Mouse (Mus musculus) lung, embryonic 14.5 days (tissue): ENCODE results near the gene Tanc1. TPM values are rescaled to one million over a fixed set of nuclear protein-coding genes. Genes with fewer than 3 reads are reported as not detected.

Experiments
- ATAC-seq: fragments of 200-750 bp; cut with Nextera tagmentation; 2 replicates; pipeline ENCODE4 v1.8.0; 2017; ENCODE audit warnings: mild to moderate bottlenecking, moderate TSS enrichment, moderate library complexity; ENCODE audit not compliant: insufficient read depth
- DNase-seq: peaks from one replicate; pipeline ENCODE4 v3.0.0-alpha.2; 2015
- H3K27ac ChIP-seq: fragments of 300-500 bp; sonication (generic); 2 replicates; pipeline ENCODE4 v1.5.1; 2014; ENCODE audit warnings: low read depth, mild to moderate bottlenecking, moderate library complexity
- H3K27me3 ChIP-seq: fragments of 300-500 bp; sonication (generic); 2 replicates; pipeline ENCODE4 v1.6.1; 2014; ENCODE audit warnings: low read length, control low read depth; ENCODE audit not compliant: insufficient read depth
- H3K36me3 ChIP-seq: fragments of 300-500 bp; sonication (generic); 2 replicates; pipeline ENCODE4 v1.6.1; 2014; ENCODE audit warnings: control low read depth; ENCODE audit not compliant: insufficient read depth
- H3K4me1 ChIP-seq: fragments of 300-500 bp; sonication (generic); 2 replicates; pipeline ENCODE4 v1.6.1; 2014; ENCODE audit warnings: antibody characterized with exemption, control low read depth; ENCODE audit not compliant: insufficient read depth
- H3K4me2 ChIP-seq: fragments of 300-500 bp; sonication (generic); 2 replicates; pipeline ENCODE4 v1.6.1; 2014; ENCODE audit warnings: mild to moderate bottlenecking
- H3K4me3 ChIP-seq: fragments of 300-500 bp; sonication (generic); 2 replicates; pipeline ENCODE4 v1.5.1; 2014; ENCODE audit warnings: low read depth, low read length
- H3K9ac ChIP-seq: fragments of 300-500 bp; sonication (generic); 2 replicates; pipeline ENCODE4 v1.6.1; 2014
- H3K9me3 ChIP-seq: fragments of 300-500 bp; sonication (generic); 2 replicates; pipeline ENCODE4 v1.6.1; 2016; ENCODE audit warnings: low read depth, low read length, control low read depth
- CTCF ChIP-seq: IDR thresholded peaks from 2 replicates; pipeline ENCODE4 v1.5.1; 2016; ENCODE audit warnings: antibody characterized with exemption, low read depth
- WGBS: fragments of 180-500 bp; shearing (Covaris S2); extraction: QIAGEN DNeasy Blood & Tissue Kit; methylation state at CpG from one replicate; pipeline ENCODE4 v1.1.7; 2014; 5-methylcytosine and 5-hydroxymethylcytosine counted together
- polyA plus RNA-seq: library from polyadenylated mRNA; unstranded; fragments of >200 nt; fragmentation: Nextera tagmentation; extraction: Ambion mirVana; gene quantifications from 2 replicates; pipeline ENCODE4 v1.2.1, GENCODE M21; 2014

Tanc1 gene
- polyA plus RNA-seq, 1 experiment from 2014 or later: 31.0 TPM

DNA sequence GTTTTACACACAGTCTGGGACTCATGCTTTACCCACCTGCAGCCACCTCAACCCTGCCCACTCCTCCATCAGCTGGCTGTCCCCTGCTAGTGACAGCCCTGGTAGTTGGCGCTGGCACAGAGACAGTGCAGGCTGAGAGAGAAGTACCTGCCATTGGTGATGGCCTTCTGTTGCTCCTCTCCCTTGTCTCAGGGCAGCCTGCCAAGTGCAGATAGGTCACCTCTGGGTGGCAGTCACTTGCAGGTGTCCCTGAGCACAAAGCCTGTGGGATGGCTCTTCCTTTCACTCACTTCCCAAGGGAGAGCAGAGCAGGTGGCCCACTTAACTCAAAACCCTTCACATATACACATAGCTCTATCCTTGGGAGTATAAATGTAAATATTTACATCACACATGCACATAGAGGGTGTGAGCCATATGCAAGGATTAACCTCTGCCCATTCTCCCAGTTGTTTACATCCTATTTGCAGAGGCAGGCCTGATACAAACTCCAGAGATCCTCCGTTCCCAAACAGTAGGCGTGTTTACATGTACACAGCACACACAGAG is 106.0 kb downstream of the Tanc1 start:
- ATAC-seq (peak; percentile 73), DNase-seq (peak; percentile 69)
- 49% methylated on average over 3 of the region's 3 CpGs for WGBS
- Histone ChIP-seq H3K4me2 (no peak overlapping the region), H3K9ac (no peak overlapping the region), H3K27ac (peak overlapping the region; percentile 60; the same call in 1 of the 2 replicates), H3K27me3 (no peaks in the 10 kb centered on the region), H3K4me3 (no peak overlapping the region), H3K4me1 (peaks cover 40% of the 10 kb centered on the region), H3K9me3 (no peaks in the 10 kb centered on the region), H3K36me3 (no peaks in the 10 kb centered on the region)
- no peak for TF ChIP-seq CTCF

DNA sequence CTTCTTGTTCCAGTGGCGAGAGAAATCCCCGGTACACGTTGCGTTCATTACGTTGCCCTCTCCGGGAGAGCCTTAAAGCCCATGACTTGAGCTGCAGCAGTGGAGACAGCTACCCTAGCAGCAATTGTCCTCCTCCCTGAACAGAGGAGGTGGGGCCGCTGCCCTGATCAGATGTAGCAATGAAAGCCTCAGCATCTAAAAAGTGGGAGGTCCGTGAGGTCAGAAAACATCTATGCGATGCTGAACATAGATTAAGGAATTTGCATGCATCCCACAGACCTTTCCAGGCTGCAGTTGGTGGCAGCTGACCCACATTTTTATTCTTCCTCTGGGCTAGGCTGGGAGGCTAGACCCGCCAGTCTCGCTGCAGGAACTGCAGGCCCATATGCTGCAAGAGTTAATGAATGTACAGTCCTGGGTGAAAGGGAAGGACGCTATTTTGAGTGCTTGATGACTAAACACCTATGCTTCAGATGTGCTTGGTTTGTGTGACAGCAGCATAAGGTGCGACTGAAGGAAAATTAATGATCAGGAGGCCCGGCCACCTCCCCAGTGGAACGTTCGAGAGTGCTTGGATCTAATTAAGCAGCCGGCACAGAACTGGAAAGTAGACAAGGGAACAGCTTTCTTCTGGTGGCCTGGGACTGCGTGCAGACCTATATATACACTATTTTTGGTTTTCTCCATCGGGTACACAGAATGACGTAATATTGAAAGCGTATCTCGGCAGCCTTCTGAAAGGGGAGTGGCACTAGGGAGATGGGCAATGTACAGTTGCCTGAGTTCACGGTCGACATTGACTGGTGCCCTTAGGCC is 107.0 kb downstream of the Tanc1 start:
- Histone ChIP-seq H3K4me3 (no peak overlapping the region), H3K36me3 (no peaks in the 10 kb centered on the region), H3K4me2 (no peak overlapping the region), H3K9me3 (no peaks in the 10 kb centered on the region), H3K9ac (no peak overlapping the region), H3K27ac (peak overlapping the region; percentile 8; the same call in 1 of the 2 replicates), H3K27me3 (no peaks in the 10 kb centered on the region), H3K4me1 (peaks cover 45% of the 10 kb centered on the region)
- TF ChIP-seq CTCF: no peak
- ATAC-seq: no peak
- no peak for DNase-seq
- WGBS: 43% methylated on average over 24 of the region's 24 CpGs

DNA sequence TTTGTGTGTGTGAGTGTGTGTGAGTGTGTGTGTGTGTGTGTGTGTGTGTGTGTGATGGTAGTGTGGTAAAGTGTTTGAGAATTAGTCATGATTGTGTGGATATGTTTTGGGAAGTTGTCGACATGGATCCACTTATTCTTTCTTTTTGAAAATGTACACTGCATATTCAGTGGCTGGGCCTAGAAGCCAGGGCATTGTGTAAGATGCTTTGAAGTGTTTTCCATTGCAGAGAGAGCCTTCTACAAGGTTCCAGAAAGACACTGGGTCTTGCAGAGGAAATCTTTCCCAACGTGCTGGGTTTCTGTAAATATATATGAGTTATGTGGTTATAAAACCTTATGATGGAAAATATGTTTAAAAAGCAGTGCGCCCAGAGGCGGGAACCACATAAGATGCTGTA is 108.0 kb downstream of the Tanc1 start:
- no peak overlapping the region for H3K9ac ChIP-seq
- DNase-seq: no peak

DNA sequence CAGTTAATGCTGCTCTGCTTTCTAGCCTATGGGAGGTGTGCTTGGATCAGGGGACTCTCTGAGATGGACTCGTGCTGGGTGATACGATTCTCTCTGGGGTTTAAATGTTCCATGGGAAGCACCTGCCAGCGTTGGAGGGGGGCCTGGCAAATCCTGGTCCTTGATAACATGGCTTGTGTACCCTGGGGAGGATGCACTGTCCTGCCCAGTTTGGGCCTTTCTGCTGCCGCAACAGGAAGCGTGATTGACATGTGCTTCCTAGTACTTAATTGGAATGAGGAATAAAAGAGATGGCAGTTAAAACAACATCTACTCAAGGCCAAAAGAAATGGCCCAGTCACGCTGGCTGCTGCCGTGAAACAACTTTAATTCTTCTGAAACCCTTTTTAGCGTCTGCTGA is 109.3 kb downstream of the Tanc1 start:
- peaks cover 45% of the 10 kb centered on the region for H3K4me1 ChIP-seq
- H3K4me3 ChIP-seq: no peak overlapping the region
- H3K9me3 ChIP-seq: no peaks in the 10 kb centered on the region
- no peak for TF ChIP-seq CTCF
- DNase-seq (no peak), ATAC-seq (no peak)
- H3K27me3 ChIP-seq: no peaks in the 10 kb centered on the region
- H3K27ac ChIP-seq: peak overlapping the region; percentile 79
- H3K9ac ChIP-seq: no peak overlapping the region
- no peak overlapping the region for H3K4me2 ChIP-seq
- peaks cover 7% of the 10 kb centered on the region; the same call in 1 of the 2 replicates for H3K36me3 ChIP-seq
- WGBS: 34% methylated on average over 8 of the region's 8 CpGs

More for the DNA sequence above, 108.0 kb downstream of the Tanc1 start:
- no peaks in the 10 kb centered on the region for H3K27me3 ChIP-seq
- H3K27ac ChIP-seq: no peak overlapping the region
- 50% methylated on average over 4 of the region's 4 CpGs for WGBS
- 0 out of 2 replicates have a peak, but pooled peaks cover 2% of the 10 kb centered on the region for H3K36me3 ChIP-seq
- H3K4me1 ChIP-seq: peaks cover 41% of the 10 kb centered on the region
- no peak for TF ChIP-seq CTCF
- no peak overlapping the region for H3K4me3 ChIP-seq
- H3K4me2 ChIP-seq: no peak overlapping the region
- no peaks in the 10 kb centered on the region for H3K9me3 ChIP-seq
- ATAC-seq: no peak

DNA sequence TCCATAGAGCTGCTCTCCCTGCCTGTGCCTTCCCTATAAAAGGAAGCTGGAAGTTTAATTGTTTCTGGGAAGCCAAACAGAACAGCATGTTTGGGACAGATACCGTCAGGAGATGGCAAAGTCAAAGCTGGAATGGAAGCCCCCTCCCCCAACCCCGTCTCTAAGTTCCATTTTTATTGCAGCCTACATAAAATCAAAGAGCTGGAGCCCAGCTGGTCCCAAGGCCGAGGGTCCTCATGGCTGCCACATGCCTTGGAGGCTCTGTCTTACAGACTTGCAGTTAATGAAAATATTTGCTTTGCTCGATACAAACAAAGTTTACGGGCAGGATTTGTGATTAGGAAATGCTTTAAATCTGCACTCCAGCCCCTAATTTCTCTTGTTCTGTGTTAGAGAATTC is 109.9 kb downstream of the Tanc1 start:
- DNase-seq (peak; percentile 57), ATAC-seq (no peak)
- no peak overlapping the region for H3K4me3 ChIP-seq
- TF ChIP-seq CTCF: no peak
- WGBS: 21% methylated on average over 5 of the region's 5 CpGs
- no peaks in the 10 kb centered on the region for H3K27me3 ChIP-seq
- H3K9me3 ChIP-seq: no peaks in the 10 kb centered on the region
- peaks cover 45% of the 10 kb centered on the region for H3K4me1 ChIP-seq
- no peak overlapping the region; the same call in 1 of the 2 replicates for H3K4me2 ChIP-seq
- H3K27ac ChIP-seq: peak overlapping the region; percentile 79
- peaks cover 7% of the 10 kb centered on the region; the same call in 1 of the 2 replicates for H3K36me3 ChIP-seq
- H3K9ac ChIP-seq: no peak overlapping the region

DNA sequence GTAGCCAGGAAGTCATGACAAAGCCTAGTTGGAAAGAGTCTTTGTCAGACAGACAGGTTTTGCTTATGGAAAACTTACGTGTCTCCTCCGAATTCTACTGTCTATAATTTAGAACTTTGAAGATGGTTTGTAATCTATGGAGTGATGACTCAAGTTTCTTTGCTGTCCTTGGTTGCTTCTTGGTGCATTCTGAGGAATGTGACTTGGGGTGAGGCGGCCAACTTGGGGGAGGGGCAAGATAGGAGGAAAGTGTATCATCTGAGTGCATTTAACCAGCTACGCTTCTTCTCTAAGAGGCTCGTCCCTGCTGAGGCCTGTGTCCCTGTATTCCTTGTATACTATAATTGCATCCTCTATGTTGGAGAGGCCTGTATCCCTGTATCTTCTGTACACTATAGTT is 111.5 kb downstream of the Tanc1 start:
- no peak for TF ChIP-seq CTCF
- 67% methylated on average over 5 of the region's 5 CpGs for WGBS
- Histone ChIP-seq H3K27ac (no peak overlapping the region), H3K4me1 (peaks cover 37% of the 10 kb centered on the region), H3K27me3 (no peaks in the 10 kb centered on the region), H3K4me3 (no peak overlapping the region), H3K9me3 (no peaks in the 10 kb centered on the region), H3K9ac (no peak overlapping the region), H3K36me3 (peaks cover 9% of the 10 kb centered on the region), H3K4me2 (no peak overlapping the region)
- DNase-seq (no peak), ATAC-seq (no peak)

DNA sequence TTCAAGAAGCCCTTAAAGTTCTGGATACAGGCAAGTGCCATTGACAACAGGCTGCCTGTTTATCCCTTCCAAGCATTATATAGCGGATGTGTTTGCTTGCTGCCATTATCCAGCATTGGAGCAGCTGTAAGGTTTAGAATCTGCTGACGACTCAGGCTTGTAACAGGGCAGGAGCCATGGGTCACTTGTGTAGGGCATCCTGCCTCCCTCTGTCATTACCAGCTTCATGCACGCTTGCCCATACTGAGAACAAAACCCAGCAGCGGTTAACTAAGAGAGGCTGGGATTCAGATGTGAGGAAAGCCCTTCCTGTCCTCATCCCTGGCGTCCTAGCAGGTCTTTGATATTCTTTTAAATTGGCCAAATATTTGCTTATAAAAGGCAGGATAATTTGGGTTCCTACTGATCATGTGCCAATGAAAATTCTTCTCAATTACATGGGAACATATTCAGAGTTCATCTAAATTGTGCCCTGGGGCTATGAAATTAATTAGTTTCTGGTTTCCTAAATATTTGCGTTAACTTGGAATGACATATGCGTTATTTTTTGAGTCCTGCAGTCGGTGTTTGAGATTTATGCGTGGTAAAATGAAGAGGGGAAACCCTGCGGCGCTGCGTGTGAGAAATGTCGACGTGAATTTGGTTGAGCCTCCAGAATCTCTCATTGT is 113.8 kb downstream of the Tanc1 start:
- H3K4me1 ChIP-seq: peaks cover 24% of the 10 kb centered on the region
- no peak overlapping the region for H3K4me2 ChIP-seq
- WGBS: 64% methylated on average over 14 of the region's 14 CpGs
- no peak overlapping the region for H3K4me3 ChIP-seq
- H3K27me3 ChIP-seq: no peaks in the 10 kb centered on the region
- no peak overlapping the region for H3K27ac ChIP-seq
- H3K9me3 ChIP-seq: no peaks in the 10 kb centered on the region
- H3K36me3 ChIP-seq: peaks cover 14% of the 10 kb centered on the region
- no peak for TF ChIP-seq CTCF
- no peak for ATAC-seq
- no peak overlapping the region for H3K9ac ChIP-seq
- DNase-seq: no peak
